8 mouse cellular contexts compared by ENCODE assay signal in the genomic region with DNA sequence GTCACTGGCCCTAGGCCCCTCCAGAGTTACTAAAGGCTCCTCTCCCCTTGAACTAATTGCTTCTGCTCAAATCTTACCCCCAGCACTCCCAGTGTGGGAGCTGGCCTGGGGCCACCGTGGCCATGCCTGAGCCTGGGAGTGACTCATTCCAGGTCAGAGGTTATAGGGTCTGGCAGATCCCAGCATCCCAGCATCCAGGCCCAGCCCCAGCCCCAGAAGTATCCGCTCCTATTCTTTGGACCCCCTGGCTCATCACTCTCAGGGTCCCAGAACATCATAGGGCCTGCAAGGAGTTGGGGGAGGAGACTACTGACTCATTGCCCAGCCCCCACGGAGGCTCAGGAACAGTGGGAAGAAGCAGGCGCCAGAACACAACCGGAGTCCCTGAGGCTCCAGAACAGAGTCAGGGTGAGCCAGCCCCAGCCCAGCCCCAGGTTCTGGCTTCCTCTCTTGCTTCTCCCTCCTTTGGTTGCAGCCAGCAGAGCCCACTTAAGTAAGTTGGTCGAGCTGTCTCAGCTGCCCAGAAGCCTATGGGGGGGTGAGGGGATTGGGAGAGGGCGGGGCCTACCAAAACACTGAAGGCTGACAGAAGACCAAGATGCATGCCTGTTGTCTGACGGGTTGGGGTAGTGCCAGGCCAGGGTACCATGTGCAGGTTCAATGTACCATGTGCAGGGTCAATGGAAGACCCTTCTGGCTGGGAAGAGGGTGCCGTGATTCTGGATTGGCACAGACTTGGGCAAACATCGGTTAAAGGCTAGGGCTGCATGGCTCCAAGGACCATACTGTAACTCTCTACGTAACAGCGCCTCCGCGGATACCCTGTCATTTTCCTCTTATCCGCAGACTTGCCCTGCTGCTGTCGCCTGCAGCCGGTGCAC.
DNase-seq lines count a peak whose midpoint lies in the region; ATAC-seq lines count a peak whose summit lies in the region.

No protein-coding gene starts in this region.

- H3K36me3 ChIP-seq in embryonic facial prominence, embryonic 11.5 days (replicated peaks; ENCODE audit: control insufficient read depth, insufficient read depth, low read depth, low read length) = no peaks in the 10 kb centered on the region
- H3K36me3 ChIP-seq in hindbrain, embryonic 13.5 days = 0 out of 2 replicates have a peak, but pooled peaks cover 3% of the 10 kb centered on the region
- H3K36me3 ChIP-seq in midbrain, embryonic 10.5 days = peaks cover 15% of the 10 kb centered on the region

- H3K27me3 ChIP-seq in embryonic facial prominence, embryonic 11.5 days (ENCODE audit: control insufficient read depth, insufficient read depth, low read length) = no peaks in the 10 kb centered on the region; the same call in 1 of the 2 replicates
- H3K27me3 ChIP-seq in hindbrain, embryonic 13.5 days = no peaks in the 10 kb centered on the region
- H3K27me3 ChIP-seq in midbrain, embryonic 10.5 days (ENCODE audit: low read depth, poor library complexity, severe bottlenecking) = no peaks in the 10 kb centered on the region

- 2% methylated on average over 17 of the region's 17 CpGs for WGBS in embryonic facial prominence, embryonic 11.5 days
- 2% methylated on average over 17 of the region's 17 CpGs for WGBS in hindbrain, embryonic 13.5 days
- WGBS in midbrain, embryonic 10.5 days = 3% methylated on average over 17 of the region's 17 CpGs

- peak overlapping the region; percentile 39 for H3K4me2 ChIP-seq in embryonic facial prominence, embryonic 11.5 days (ENCODE audit: low read depth, low read length)
- peak overlapping the region; percentile 67 for H3K4me2 ChIP-seq in hindbrain, embryonic 13.5 days

- intact Hi-C loops in heart, postnatal 25 days (cut with DNase I) = no loop called here

- peak; percentile 97 for DNase-seq in heart, adult 11 months
- DNase-seq in heart, postnatal 25 days (ENCODE audit: low spot score) = no peak
- DNase-seq in embryonic facial prominence, embryonic 11.5 days (ENCODE audit: low spot score) = no peak
- DNase-seq in midbrain, embryonic 10.5 days (ENCODE audit: low spot score) = peak; percentile 66
- no peak for DNase-seq in B cell, adult 2 months
- DNase-seq in layer of hippocampus, adult 9-10 months (ENCODE audit: low spot score) = no peak

- ATAC-seq in CD4-positive, CD25-positive, alpha-beta regulatory T cell, adult 4 months = peak; percentile 6
- peak; percentile 50 for ATAC-seq in embryonic facial prominence, embryonic 11.5 days (replicated peaks; ENCODE audit: insufficient number of reproducible peaks, low FRiP score, low TSS enrichment, low read depth)
- ATAC-seq in hindbrain, embryonic 13.5 days (ENCODE audit: low FRiP score) = peak; percentile 60

- H3K9me3 ChIP-seq in embryonic facial prominence, embryonic 11.5 days (replicated peaks; ENCODE audit: control insufficient read depth, low read length) = no peaks in the 10 kb centered on the region
- H3K9me3 ChIP-seq in hindbrain, embryonic 13.5 days = no peaks in the 10 kb centered on the region
- no peaks in the 10 kb centered on the region for H3K9me3 ChIP-seq in midbrain, embryonic 10.5 days (replicated peaks)

- H3K4me1 ChIP-seq in embryonic facial prominence, embryonic 11.5 days (ENCODE audit: control insufficient read depth, insufficient read depth, low read length) = peaks cover 29% of the 10 kb centered on the region
- peaks cover 75% of the 10 kb centered on the region for H3K4me1 ChIP-seq in hindbrain, embryonic 13.5 days (replicated peaks)
- H3K4me1 ChIP-seq in midbrain, embryonic 10.5 days = peaks cover 74% of the 10 kb centered on the region

- H3K9ac ChIP-seq in embryonic facial prominence, embryonic 11.5 days (replicated peaks; ENCODE audit: low read length) = peak overlapping the region; percentile 82
- H3K9ac ChIP-seq in hindbrain, embryonic 13.5 days = peak overlapping the region; percentile 96

- peak overlapping the region; percentile 91 for H3K27ac ChIP-seq in embryonic facial prominence, embryonic 11.5 days (replicated peaks; ENCODE audit: low read depth, low read length)
- H3K27ac ChIP-seq in hindbrain, embryonic 13.5 days = peak overlapping the region; percentile 98
- peak overlapping the region; percentile 98 for H3K27ac ChIP-seq in midbrain, embryonic 10.5 days (replicated peaks)

- H3K4me3 ChIP-seq in embryonic facial prominence, embryonic 11.5 days (ENCODE audit: low read depth, low read length) = peak overlapping the region; percentile 50
- peak overlapping the region; percentile 65 for H3K4me3 ChIP-seq in hindbrain, embryonic 13.5 days
- H3K4me3 ChIP-seq in midbrain, embryonic 10.5 days = peak overlapping the region; percentile 74

Comparison
In these comparisons a context has a peak if more than half of its experiments do, and no peak if none do; other contexts are left out.
1. DNase-seq: peak in heart, adult 11 months (single experiment) and midbrain, embryonic 10.5 days (single experiment); none in heart, postnatal 25 days (single experiment), embryonic facial prominence, embryonic 11.5 days (single experiment), B cell, adult 2 months (0 of 2) and layer of hippocampus, adult 9-10 months (single experiment).
2. ATAC-seq: peak in every context shown above with its lines; median percentile 60 in hindbrain, embryonic 13.5 days; 50 in embryonic facial prominence, embryonic 11.5 days; 6 in CD4-positive, CD25-positive, alpha-beta regulatory T cell, adult 4 months.
3. Peak in every context shown above with its lines, with median percentiles within 50 percentile points of each other: H3K27ac ChIP-seq and H3K4me3 ChIP-seq.